Mouse (Mus musculus) retina, postnatal 1 day (tissue): ENCODE results near the gene Ssu72.
"Not testable (repeated sequence)": the region's sequence is repeated elsewhere in the genome, so short reads cannot be mapped to it uniquely, and the experiment has no call there.

Experiments
- DNase-seq: peaks from one replicate; pipeline ENCODE4 v3.0.0-alpha.2; 2012

Gene Ssu72

GRCm38 (mm10) chr4:155703425-155703929 is 1.1 kb upstream of the Ssu72 start:
- no peak for DNase-seq

DNA sequence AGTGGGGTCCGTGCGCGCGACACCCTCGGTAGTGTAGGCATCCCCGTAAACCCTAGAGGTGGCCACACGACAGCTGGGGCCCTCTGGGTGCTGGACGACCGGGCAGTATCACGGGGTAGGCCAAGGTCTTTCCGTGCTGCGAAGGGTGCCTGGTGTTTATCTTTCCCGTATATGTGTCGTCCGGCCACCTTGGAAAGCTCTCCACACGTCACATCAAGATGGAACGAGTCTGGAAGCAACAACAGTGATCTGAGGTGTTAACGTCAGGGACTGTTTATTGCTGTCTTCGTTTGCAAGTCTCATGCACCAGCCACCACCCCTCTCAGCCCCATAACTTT is 961 bp downstream of the Ssu72 start:
- no peak for DNase-seq

GRCm38 (mm10) chr4:155708582-155708981 is 4.0 kb downstream of the Ssu72 start:
- DNase-seq, result no peak

DNA sequence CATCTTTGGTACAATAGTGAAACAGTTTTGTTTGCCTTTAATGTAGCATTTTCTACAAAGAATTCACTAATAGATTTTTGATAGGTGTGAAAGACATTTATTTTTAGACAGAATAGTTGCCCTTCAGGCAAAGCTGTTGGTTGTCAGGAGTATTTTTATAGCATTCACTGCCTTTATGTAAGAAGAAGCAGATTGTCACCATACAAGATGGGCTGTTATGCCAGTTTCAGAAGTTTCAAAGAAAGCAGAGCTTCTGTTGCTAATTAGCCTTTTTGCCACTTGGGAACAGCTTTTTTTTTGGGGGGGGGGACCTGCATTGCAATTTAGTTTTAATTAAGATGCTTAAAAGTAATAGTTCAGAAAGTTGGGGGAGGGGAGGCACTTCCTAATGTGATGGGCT is 4.4 kb downstream of the Ssu72 start:
- DNase-seq, result no peak

DNA sequence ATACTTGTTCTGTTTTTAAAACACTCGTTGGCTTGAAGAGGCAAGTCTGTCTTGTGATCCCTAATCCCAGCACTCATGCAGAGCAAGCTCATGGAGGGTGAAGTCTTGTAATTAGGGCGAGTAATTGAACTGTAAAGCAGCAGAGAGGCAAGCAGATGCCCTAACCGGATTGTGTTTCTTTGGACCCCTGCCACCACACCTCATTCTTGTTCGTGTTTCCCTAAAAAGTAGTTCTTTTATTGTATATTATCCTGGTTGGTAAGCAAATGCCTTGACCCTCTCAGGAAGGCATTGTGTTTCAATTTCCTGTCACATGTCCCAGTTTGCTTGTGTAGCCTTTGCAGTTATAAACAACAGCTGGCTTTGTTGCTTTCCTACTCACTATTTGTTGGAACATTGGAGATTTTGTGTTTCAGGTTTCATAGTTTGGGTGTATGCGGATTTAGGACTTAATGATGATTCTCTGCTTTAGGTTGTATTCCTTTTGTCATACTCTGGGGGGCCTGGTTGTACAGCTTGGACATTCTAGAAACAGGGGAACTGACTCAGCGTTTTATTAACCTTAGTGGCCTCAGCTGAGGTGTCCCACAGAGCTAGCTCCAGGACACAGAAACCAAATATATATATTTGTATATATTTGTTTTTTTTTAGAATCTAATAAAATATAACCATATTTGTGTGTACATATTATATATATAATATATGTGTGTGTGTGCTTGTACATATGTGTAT is 6.1 kb downstream of the Ssu72 start:
- peak; percentile 64 for DNase-seq

DNA sequence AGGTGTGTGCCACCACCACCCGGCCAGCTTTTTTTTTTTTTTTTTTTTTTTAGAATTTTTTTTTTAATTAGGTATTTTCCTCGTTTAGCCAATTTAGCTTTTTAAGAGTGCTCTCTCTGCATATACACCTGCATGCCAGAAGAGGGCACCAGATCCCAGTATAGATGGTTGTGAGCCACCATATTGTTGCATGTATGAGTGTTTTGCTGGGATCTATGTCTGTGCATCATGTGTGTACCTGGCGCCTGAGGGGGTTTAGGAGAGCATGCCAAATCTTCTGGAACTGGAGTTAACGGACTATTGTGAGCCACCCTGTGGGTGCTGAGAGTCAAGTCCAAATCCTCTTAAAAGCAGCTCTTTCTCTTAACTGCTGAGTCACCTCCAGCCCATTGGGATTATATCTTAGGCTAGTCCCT is 17.1 kb downstream of the Ssu72 start:
- DNase-seq, result peak; percentile 75

DNA sequence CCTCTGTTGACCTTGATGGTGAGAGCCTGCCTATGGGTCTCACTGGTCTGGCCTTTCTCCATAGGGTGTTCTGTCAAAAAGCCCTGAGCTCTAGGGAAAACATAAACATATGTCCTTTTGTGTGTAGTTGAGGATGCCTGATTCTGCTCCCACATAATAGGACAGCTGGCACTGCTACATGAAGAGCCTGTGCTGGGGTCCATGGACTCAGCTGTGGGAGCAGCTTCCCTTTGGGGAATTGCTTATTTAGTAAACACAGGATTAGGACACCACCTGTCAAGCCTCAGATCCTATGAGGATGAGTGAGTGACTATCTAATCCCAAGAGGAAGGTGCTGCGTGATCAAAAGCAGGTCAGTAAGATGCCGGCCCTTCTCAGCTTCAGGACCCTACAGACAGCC is 23.4 kb downstream of the Ssu72 start:
- DNase-seq, result peak; percentile 74

GRCm38 (mm10) chr4:155733267-155733666 is 28.7 kb downstream of the Ssu72 start:
- no peak for DNase-seq

- DNase-seq, result peak; percentile 97
These were observed 29.8 kb downstream of the Ssu72 start, which contains the start of gene Tmem240 for GRCm38 (mm10) chr4:155734350-155734941. Gene Tmem240 (plus strand): TSS chr4:155734800.

DNA sequence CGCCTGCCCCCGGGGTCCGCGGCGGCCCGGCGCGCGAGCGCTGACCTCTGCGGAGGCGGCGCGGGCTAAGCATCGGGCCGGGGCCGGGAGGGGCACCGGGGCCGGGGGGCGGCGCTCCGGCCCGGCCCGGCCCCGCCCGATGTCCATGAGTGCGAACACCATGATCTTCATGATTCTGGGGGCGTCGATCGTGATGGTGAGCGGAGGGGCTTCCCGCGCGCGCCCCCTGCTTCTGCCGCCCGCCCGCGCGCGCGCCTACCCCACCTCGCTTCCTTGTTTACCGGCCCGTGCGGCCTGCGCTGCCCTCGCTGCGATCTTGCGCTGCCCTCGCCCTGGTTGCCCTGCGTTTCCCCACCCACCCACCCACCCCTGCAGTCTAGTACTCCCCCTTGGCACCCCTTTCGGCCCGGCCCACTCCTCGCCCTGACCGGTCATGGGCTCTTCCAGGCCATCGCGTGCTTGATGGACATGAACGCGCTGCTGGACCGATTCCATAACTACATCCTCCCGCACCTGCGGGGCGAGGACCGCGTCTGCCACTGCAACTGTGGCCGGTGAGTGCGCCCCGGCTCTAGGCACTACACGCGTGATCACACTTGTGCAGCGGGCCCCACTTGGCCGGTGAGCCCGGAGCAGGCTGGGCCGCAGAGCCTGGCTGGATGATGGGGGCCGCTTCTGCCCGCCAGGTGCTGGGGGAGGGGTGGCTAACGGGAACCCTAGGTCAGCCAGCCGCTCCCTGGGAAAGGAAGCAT is 30.5 kb downstream of the Ssu72 start:
- peak; percentile 73 for DNase-seq

- no peak for DNase-seq
These were observed 31.2 kb downstream of the Ssu72 start for GRCm38 (mm10) chr4:155735788-155736187.

GRCm38 (mm10) chr4:155736421-155736820 is 31.8 kb downstream of the Ssu72 start:
- no peak for DNase-seq

DNA sequence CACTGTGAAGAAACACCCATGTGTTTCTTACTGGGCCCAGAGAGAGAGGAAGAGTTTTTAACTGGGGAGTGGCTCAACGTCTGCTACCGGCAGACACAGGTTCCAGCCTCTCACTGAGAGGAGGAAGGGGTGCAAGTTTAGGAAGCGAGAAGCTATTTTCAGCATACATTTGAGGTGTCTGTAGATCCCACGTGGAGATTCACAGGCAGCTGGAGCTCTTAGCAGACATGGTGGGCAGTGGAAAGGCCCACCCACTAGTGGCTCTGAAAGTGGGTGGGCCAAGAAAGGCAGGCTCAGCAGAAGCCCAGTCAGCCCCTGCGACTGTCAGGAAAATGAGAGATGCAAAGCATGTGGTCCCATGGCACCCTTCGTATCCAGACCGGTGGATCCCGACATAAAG is 33.7 kb downstream of the Ssu72 start:
- DNase-seq, result no peak

GRCm38 (mm10) chr4:155739152-155739551 is 34.6 kb downstream of the Ssu72 start:
- DNase-seq, result no peak

- no peak for DNase-seq
These were observed 35.4 kb downstream of the Ssu72 start for GRCm38 (mm10) chr4:155739741-155740636.

- not testable (repeated sequence) for DNase-seq
These were observed 36.1 kb downstream of the Ssu72 start for GRCm38 (mm10) chr4:155740681-155741080.

DNA sequence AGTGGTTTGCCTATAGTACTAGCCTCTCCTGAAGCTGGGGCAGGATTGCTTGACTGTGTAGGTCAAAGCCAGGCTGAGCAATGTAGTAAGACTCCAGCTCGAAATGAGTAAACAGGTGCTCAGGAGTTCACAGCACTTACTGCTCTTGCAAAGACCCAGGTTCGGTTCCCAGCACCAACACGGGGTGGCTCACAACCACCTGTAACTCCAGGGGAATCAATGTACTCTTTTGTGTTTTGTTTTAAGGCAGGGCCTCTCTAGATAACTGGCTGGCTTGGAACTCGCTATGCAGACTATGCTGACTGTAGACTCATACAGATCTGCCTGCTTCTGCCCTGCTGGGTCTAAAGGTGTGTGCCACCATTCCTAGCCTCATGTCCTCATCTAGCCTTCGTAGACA is 38.1 kb downstream of the Ssu72 start:
- DNase-seq, result no peak

DNA sequence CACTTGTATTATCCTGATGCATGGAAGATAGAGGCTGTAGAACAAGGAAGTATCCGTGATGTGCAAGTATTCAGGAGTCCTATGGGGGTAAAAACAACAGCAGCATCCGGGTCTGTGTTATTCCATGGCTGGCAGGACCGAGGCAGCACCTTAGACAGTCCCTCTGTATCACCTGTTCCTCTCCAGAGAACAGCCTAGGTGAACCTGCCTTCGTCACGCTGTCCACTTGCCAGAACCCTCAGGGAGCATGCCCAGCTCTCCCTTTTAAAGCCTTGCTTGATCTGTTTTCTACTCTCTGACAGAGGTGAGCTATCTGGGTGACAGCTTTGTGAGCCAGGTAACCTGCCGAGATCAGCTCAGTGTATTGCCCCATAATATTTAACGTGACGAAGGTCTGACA is 39.9 kb downstream of the Ssu72 start:
- no peak for DNase-seq

DNA sequence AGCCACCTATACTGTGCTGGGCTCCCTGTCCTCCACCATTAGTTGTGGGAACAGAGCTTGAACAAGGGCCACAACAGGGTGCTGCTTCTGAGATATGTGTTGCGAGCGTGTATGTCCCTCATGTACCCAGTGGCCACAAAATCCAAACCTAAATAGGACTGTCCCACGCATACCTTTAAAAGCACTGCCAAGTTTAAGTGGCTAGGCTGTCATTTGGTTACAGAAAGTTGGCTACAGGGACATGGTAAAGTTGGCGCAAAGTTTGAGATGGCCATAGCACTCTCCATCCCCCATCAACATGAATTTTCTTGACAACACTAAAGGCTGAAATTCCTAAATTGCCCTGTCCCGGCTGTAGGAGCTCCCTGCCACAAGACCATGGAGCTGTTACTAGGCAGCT is 40.5 kb downstream of the Ssu72 start:
- DNase-seq, result no peak

DNA sequence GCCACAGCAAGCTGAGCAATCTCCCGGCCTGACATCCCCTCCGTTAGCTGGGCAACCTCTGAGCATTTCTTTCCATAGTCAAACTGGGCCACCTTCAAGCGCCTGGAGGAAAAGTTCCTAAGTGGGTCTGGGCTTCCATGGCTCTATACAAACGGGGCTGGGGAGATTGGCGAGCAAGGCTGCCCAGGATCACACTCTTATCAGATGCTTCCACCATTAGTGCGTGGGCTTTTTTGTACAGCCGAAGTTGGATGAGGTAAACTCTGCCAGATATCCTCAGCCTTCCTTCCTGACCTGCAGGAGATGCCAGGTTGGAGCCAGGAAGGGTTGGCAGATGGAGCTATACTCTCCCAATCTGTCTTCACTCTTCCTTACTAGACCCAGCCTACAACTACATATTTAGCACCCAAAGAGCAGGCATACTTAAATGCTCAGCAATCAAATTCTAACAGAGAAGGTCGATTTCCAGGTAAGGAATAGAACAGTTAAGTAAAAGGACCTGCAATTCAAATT is 41.5 kb downstream of the Ssu72 start:
- no peak for DNase-seq

DNA sequence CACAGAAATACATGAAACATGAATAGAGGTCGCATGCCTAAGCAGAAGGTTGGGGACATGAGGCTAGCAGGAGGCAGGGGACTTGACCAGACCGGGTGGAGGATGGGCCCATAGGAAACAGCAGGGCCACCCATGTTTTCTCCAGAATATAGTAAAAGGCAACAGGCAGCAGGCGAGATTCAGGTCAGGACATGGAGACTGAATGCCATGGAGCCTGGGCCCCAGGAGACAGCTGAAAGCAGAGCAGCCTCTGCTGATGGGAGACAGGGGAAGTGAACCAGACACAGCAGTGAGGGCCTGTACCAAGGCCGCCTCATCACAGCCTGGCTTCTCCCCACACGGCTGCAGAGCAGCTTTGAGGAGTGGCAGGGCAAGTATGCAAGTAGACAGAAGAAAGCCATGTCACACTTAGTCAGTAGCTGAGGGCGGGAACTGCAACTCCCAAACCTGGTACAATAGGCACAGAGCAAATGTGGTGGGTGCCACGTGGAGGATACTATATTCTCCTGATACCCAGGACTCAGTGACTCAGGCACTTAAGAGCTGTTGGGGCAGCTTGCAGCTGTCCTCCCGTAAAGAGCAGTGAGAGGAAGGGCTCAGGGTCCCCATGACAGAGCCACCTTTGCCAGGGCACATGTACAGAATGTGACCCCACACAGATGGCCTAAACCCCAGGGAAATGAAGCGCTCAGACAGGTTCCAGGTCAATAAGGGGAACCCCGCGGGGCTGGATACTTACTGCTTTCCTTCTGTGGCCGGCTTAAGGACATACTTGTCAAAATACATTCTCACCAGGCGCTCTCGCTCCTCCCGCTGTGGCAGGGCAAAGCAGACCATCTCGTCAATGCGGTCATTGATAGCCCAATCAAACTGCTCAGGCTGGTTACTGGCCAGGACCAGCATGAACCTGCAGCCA is 42.2 kb downstream of the Ssu72 start:
- DNase-seq, result no peak
